Mouse (Mus musculus): ENCODE results near the gene Polr3c. TPM values are rescaled to one million over a fixed set of nuclear protein-coding genes. Genes with fewer than 3 reads are reported as not detected.
"Not testable (repeated sequence)": the region's sequence is repeated elsewhere in the genome, so short reads cannot be mapped to it uniquely, and the experiment has no call there.

Polr3c gene
- polyA plus RNA-seq, 1 experiment from 2014 or later, result 31.7 TPM

DNA sequence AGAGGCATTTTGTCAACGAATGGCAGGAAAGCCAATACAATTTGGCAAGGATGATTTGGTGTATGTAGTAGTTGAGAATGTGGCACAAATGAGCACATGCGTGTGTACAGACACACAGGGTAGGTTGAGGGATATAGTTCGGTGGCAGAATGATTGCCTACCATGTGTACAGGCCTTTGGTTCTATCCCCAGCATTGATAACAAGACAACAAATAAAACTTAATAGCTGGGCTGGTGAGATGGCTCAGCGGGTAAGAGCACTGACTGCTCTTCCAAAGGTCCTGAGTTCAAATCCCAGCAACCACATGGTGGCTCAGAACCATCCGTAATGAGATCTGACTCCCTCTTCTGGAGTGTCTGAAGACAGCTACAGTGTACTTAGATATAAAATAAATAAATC lies 41.4 kb downstream of the Polr3c start:
- not testable (repeated sequence) for H3K4me2 ChIP-seq
- H3K4me1 ChIP-seq (replicated peaks), result peaks cover 11% of the 10 kb centered on the region; the same call in 1 of the 2 replicates
- 95% methylated on average over 5 of the region's 5 CpGs for WGBS

DNA sequence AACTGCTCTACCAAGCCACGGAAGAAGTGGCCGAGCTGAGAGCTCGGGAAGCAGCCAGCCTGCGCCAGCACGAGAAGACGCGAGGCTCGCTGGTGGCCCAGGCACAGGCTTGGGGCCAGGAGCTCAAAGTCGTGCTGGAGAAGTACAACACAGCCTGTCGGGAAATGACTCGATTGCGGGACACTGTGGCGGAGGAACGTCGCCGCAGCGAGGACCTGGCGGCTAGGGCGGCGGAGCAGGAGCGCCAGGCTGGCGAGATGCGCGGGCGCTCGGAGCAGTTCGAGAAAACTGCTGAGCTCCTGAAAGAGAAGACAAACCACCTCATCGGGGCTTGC lies 42.6 kb downstream of the Polr3c start:
- Histone ChIP-seq H3K4me2 (peak overlapping the region; percentile 51), H3K4me3 (peak overlapping the region; percentile 24), H3K36me3 (no peaks in the 10 kb centered on the region), H3K27ac (replicated peaks) (no peak overlapping the region), H3K9ac (peak overlapping the region; percentile 38; the same call in 1 of the 2 replicates), H3K27me3 (peaks cover 37% of the 10 kb centered on the region), H3K4me1 (replicated peaks) (peaks cover 9% of the 10 kb centered on the region; the same call in 1 of the 2 replicates), H3K9me3 (no peaks in the 10 kb centered on the region)
- no peak for ATAC-seq (ENCODE audit: low read depth)
- 41% methylated on average over 28 of the region's 28 CpGs for WGBS

More for the DNA sequence above, 41.4 kb downstream of the Polr3c start:
- H3K9me3 ChIP-seq; H3K9ac ChIP-seq; ATAC-seq (ENCODE audit: low read depth); H3K4me3 ChIP-seq; H3K27ac ChIP-seq (replicated peaks); H3K36me3 ChIP-seq: not testable (repeated sequence)
- peaks cover 36% of the 10 kb centered on the region for H3K27me3 ChIP-seq

DNA sequence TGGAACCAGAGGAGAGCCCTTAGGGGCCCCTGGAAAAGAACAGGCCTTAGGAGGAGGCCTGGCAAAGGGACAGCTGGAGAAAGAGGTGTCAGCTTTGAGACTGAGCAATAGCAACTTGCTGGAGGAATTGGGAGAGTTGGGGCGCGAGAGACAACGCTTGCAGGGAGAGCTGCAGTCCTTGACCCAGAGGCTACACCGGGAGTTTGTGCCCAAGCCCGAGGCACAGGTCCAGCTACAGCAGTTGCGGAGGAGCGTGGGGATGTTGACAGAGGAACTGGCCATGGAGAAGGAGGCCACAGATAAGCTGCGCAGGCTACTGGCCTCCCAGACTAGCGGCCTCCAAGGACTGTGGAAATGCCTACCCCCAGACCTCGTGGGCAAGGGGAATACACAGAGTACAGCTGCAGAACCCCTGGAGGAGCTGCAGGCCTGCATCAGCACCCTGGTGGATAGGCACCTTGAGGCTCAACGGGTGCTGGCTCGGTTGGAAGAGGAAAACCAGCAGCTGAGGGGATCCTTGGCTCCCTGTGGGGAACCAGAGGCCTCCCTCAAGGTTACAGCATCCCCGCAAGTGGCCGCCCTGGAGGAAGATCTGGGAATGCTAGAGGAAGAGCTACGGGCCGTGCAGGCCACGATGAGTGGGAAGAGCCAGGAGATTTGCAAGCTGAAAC lies 43.1 kb downstream of the Polr3c start:
- H3K27me3 ChIP-seq, result peaks cover 39% of the 10 kb centered on the region
- H3K4me1 ChIP-seq (replicated peaks), result peaks cover 9% of the 10 kb centered on the region; the same call in 1 of the 2 replicates
- 59% methylated on average over 17 of the region's 17 CpGs for WGBS
- peak overlapping the region; percentile 51 for H3K4me2 ChIP-seq
- H3K9ac ChIP-seq, result peak overlapping the region; percentile 38; the same call in 1 of the 2 replicates
- no peaks in the 10 kb centered on the region for H3K9me3 ChIP-seq
- H3K36me3 ChIP-seq, result no peaks in the 10 kb centered on the region
- ATAC-seq (ENCODE audit: low read depth), result no peak
- H3K4me3 ChIP-seq, result peak overlapping the region; percentile 24
- H3K27ac ChIP-seq (replicated peaks), result no peak overlapping the region

DNA sequence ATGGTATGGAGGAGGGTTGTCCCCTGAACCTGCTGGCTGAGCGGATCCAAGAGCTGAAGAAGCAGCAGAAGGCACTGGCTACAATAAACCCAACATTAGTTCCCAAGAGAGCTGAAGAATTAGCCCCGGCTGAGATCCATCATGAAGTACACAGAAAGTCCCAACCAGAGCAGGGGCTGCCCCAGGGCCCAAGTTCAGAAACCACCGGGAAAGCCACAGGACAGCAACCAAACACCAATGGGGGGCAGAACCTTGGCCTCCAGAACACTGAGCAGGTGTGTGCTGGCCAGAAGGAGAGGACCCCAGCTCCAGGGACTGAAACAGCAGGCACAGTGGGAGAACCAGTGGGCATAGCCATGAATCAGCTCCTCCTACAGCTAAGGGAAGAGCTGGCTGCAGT lies 43.9 kb downstream of the Polr3c start:
- Histone ChIP-seq H3K27ac (replicated peaks) (no peak overlapping the region), H3K4me1 (replicated peaks) (peaks cover 9% of the 10 kb centered on the region; the same call in 1 of the 2 replicates), H3K9ac (no peak overlapping the region), H3K4me2 (no peak overlapping the region), H3K27me3 (peaks cover 46% of the 10 kb centered on the region), H3K4me3 (no peak overlapping the region), H3K36me3 (no peaks in the 10 kb centered on the region), H3K9me3 (no peaks in the 10 kb centered on the region)
- no peak for ATAC-seq (ENCODE audit: low read depth)
- WGBS, result 85% methylated on average over 3 of the region's 3 CpGs

DNA sequence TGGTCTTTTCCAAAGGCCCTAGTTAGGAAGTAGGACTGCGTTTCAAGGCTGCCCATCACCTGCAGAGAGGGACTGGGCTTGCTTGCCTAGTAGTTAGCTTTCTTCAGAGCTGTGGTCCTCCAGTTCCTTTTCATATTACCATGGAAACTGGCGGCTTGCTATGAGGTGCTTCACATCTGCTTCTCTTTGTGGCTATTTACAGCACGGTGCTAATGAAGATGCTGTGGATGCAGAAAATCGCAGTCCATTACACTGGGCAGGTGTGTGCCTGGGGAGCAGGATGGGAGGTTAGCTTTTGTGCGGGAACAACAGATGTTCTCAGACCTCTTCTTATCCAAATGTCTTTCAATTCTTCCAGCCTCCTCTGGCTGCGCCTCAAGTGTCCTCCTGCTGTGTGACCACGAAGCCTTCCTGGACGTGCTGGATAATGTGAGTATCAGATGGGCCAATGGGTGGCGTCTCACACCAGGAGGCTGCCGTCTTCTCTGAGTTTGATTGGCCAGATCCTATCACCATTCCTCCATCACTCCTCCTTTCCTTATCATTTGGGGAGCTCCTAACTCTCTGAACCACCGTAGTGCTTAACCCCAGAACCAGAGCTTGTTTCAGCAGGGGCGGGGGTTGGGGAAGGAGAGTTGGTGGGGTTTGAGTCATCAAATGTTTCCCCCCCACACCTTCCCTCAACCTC lies 47.0 kb downstream of the Polr3c start:
- Histone ChIP-seq H3K27me3 (peaks cover 42% of the 10 kb centered on the region), H3K4me2 (no peak overlapping the region), H3K9ac (no peak overlapping the region), H3K27ac (replicated peaks) (no peak overlapping the region), H3K9me3 (no peaks in the 10 kb centered on the region), H3K4me1 (replicated peaks) (peaks cover 9% of the 10 kb centered on the region; the same call in 1 of the 2 replicates), H3K36me3 (no peaks in the 10 kb centered on the region), H3K4me3 (no peak overlapping the region)
- WGBS, result 17% methylated on average over 12 of the region's 12 CpGs
- ATAC-seq (ENCODE audit: low read depth), result 0 out of 2 replicates have a peak, but pooled peaks have one; percentile 40

DNA sequence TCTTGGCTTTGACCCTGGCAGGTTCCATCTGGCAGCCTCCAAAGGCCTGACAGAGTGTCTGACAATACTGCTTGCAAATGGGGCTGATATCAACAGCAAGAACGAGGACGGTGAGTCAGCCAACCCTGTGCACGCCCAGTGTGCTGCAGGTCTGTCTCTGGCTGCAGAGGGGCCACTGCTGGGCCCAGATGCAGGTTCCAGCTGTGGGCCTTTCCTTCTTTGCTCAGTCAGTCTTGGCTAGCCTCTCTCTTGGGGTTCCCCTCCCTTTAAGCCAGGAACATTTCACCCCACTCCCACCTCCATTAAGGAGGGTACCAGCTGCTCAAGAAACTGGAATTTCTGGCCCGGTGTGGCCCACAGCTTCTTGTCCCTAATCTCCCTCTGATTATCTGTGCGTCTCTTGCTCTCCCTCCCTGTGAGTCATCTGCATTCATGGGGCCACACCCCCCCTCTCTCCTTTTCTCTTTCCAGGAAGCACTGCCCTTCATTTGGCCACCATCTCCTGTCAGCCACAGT lies 48.2 kb downstream of the Polr3c start:
- Histone ChIP-seq H3K4me1 (replicated peaks) (no peaks in the 10 kb centered on the region), H3K9me3 (no peaks in the 10 kb centered on the region), H3K27ac (replicated peaks) (no peak overlapping the region), H3K4me2 (no peak overlapping the region), H3K36me3 (no peaks in the 10 kb centered on the region), H3K27me3 (peaks cover 31% of the 10 kb centered on the region), H3K4me3 (no peak overlapping the region), H3K9ac (no peak overlapping the region)
- ATAC-seq (ENCODE audit: low read depth), result no peak
- WGBS, result 24% methylated on average over 5 of the region's 5 CpGs

DNA sequence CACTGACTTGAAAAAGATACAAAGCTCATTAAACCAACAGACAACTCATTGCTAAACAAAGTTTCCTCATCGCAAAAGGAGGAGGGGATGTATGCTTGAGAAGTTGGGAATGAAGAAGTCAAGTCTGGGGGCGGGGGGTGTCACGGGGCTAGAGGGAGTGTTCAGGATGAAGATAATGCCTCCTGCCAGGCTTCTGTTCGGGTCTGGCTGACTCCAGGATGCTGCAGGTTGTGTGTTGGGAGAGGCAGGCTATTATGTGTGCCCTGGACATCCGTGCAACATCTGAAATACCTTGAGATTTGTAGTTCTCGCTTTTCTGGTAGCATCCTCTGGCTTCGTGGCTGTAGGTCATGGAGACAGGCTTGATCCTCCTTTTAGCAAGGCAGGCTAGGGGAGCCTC lies 49.0 kb downstream of the Polr3c start:
- Histone ChIP-seq H3K36me3 (no peaks in the 10 kb centered on the region), H3K27ac (replicated peaks) (no peak overlapping the region), H3K4me1 (replicated peaks) (no peaks in the 10 kb centered on the region), H3K4me3 (no peak overlapping the region), H3K27me3 (peaks cover 23% of the 10 kb centered on the region), H3K9me3 (no peaks in the 10 kb centered on the region), H3K9ac (no peak overlapping the region), H3K4me2 (no peak overlapping the region)
- no peak for ATAC-seq (ENCODE audit: low read depth)
- WGBS, result 64% methylated on average over 7 of the region's 7 CpGs

DNA sequence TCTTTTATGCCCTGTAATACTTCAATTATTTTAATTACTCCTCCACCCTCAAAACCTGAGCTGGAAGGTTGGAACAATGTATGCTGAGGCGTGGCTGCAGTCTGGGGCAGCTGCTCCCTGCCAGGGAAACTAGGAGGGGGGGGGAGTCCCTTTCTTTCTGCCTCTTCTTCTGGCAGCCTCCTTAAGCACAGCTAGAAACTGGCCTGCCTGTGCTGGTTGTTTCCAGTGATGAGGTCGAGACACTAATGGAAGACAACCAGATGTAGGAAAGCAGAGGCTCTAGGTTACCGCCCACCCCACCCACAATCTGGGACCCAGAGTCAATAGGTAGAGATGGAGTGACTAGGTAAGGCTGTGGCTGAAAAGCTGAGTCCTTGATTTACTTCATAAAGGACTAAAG lies 51.7 kb downstream of the Polr3c start:
- no peak for ATAC-seq (ENCODE audit: low read depth)
- no peak overlapping the region for H3K4me2 ChIP-seq
- H3K4me1 ChIP-seq (replicated peaks), result 0 out of 2 replicates have a peak, but pooled peaks cover 2% of the 10 kb centered on the region
- no peak overlapping the region for H3K4me3 ChIP-seq
- H3K27ac ChIP-seq (replicated peaks), result no peak overlapping the region
- H3K27me3 ChIP-seq, result peaks cover 22% of the 10 kb centered on the region
- no peak overlapping the region for H3K9ac ChIP-seq
- no peaks in the 10 kb centered on the region for H3K36me3 ChIP-seq
- H3K9me3 ChIP-seq, result no peaks in the 10 kb centered on the region
- 25% methylated on average over 3 of the region's 3 CpGs for WGBS

DNA sequence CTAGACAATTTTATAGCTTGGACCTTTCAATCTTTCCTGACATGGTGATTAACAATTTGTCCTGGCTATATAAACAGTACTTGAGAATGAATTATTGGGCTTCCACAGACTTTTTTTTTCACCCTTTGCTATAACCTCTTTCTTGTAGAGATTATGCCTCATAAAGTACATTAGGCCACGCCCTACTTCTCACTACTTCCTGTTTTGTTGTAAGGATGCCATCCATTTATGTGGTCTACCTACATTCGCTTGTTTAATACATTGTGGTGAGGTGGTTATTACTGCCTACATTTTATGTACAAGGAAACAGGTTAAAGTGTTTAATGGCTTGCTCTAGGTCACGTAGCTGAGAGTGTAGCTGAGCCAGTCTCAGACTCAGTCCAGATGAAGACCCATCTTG lies 52.3 kb downstream of the Polr3c start:
- H3K4me3 ChIP-seq, result no peak overlapping the region
- no peaks in the 10 kb centered on the region for H3K9me3 ChIP-seq
- H3K27me3 ChIP-seq, result peaks cover 26% of the 10 kb centered on the region
- 73% methylated on average over 3 of the region's 3 CpGs for WGBS
- no peak overlapping the region for H3K4me2 ChIP-seq
- peaks cover 7% of the 10 kb centered on the region; the same call in 1 of the 2 replicates for H3K4me1 ChIP-seq (replicated peaks)
- H3K9ac ChIP-seq, result no peak overlapping the region
- no peak overlapping the region for H3K27ac ChIP-seq (replicated peaks)
- no peak for ATAC-seq (ENCODE audit: low read depth)
- H3K36me3 ChIP-seq, result no peaks in the 10 kb centered on the region

DNA sequence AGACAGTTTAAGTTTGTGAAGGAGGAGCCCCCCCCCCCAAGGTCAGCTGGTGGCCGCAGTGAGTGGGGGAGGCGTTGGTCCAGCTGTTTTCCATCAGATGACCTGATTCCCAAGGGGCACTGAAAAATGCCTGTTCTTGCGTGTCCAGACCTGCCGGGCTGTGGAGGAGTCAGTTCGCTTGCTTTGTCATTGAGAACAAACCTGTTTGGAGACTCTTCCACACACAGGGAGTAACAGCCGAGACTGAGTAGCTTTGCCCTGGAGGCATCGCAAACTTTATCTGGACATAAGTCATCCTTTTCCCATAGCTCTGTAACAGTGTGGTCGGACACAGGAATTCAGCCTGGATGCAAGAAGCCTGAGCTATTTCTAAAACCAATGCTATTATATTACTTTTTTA lies 53.0 kb downstream of the Polr3c start:
- Histone ChIP-seq H3K27ac (replicated peaks) (no peak overlapping the region), H3K4me3 (no peak overlapping the region), H3K4me1 (replicated peaks) (peaks cover 10% of the 10 kb centered on the region; the same call in 1 of the 2 replicates), H3K36me3 (no peaks in the 10 kb centered on the region), H3K27me3 (peaks cover 25% of the 10 kb centered on the region), H3K4me2 (no peak overlapping the region), H3K9ac (no peak overlapping the region), H3K9me3 (no peaks in the 10 kb centered on the region)
- ATAC-seq (ENCODE audit: low read depth), result no peak
- 52% methylated on average over 8 of the region's 8 CpGs for WGBS

DNA sequence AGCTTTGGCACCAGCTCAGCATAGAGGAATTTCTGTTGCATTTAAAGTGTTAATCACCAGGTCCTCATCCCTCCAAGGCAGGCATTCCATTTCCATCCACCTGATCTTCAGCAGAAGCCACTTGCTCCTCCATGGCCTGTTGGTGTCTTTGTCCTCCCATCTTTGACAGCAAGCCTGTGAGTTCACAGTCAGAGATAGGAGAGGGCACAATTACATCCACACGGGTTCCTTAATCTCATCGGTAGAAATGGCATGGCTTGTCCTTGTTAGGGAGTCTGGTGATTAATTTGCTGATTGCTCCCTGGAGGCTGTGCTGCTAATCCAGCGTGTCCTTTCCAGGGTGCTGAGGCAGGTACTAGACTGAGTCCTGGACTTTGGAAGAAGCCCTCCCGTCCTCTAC lies 53.9 kb downstream of the Polr3c start:
- H3K36me3 ChIP-seq, result no peaks in the 10 kb centered on the region
- H3K4me2 ChIP-seq, result no peak overlapping the region
- no peak overlapping the region for H3K9ac ChIP-seq
- no peak overlapping the region for H3K27ac ChIP-seq (replicated peaks)
- H3K9me3 ChIP-seq, result no peaks in the 10 kb centered on the region
- WGBS, result 71% methylated on average over 4 of the region's 4 CpGs
- no peak overlapping the region for H3K4me3 ChIP-seq
- peaks cover 18% of the 10 kb centered on the region for H3K27me3 ChIP-seq
- peaks cover 10% of the 10 kb centered on the region; the same call in 1 of the 2 replicates for H3K4me1 ChIP-seq (replicated peaks)
- ATAC-seq (ENCODE audit: low read depth), result no peak

DNA sequence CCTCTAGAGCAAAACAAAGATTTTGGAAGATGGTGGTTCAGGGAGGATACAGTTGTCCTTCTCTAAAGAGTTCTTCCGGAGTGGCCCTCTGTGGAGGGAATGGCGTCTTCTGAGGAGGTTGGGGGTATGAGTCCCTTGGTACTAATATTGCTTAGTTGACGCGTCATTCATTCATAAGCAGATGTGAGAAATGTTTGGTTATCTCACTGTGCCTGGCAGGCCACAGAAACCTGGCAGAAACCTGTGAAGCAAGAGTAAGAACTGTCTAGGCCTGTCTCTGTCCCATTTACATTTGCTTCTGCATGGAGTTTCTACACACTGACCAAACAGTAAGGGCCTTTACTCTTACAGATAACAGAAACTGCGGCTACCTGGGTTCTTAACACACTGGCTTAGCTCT lies 55.9 kb downstream of the Polr3c start:
- H3K36me3 ChIP-seq, result no peaks in the 10 kb centered on the region
- 93% methylated on average over 5 of the region's 5 CpGs for WGBS
- H3K4me2 ChIP-seq, result no peak overlapping the region
- no peak overlapping the region for H3K9ac ChIP-seq
- H3K27me3 ChIP-seq, result peaks cover 15% of the 10 kb centered on the region
- peaks cover 10% of the 10 kb centered on the region; the same call in 1 of the 2 replicates for H3K4me1 ChIP-seq (replicated peaks)
- no peak overlapping the region for H3K4me3 ChIP-seq
- H3K9me3 ChIP-seq, result no peaks in the 10 kb centered on the region
- ATAC-seq (ENCODE audit: low read depth), result no peak
- no peak overlapping the region for H3K27ac ChIP-seq (replicated peaks)
